Mouse (Mus musculus): ENCODE results near the gene Ffar1. TPM values are rescaled to one million over a fixed set of nuclear protein-coding genes. Genes with fewer than 3 reads are reported as not detected.

Ffar1 gene
- polyA plus RNA-seq, 1 experiment from 2014 or later = not detected

GRCm38 (mm10) chr7:30859635-30860402, 1.5 kb downstream of the Ffar1 start:
- Histone ChIP-seq H3K27me3 (ENCODE audit: control insufficient read depth, insufficient read depth, low read depth, low read length) (no peaks in the 10 kb centered on the region), H3K4me1 (ENCODE audit: control insufficient read depth, insufficient read depth, low read length) (no peaks in the 10 kb centered on the region), H3K9ac (ENCODE audit: low read depth, low read length) (0 out of 2 replicates have a peak overlapping the region, but pooled peaks have one; percentile 43), H3K36me3 (ENCODE audit: control insufficient read depth, insufficient read depth, low read length) (no peaks in the 10 kb centered on the region), H3K4me2 (ENCODE audit: low read length) (peak overlapping the region; percentile 56), H3K9me3 (replicated peaks; ENCODE audit: control insufficient read depth, low read length, poor library complexity, severe bottlenecking) (no peaks in the 10 kb centered on the region), H3K27ac (ENCODE audit: low read length) (no peak overlapping the region), H3K4me3 (ENCODE audit: low read depth, low read length) (peak overlapping the region; percentile 33)
- 8% methylated on average over 14 of the region's 16 CpGs for WGBS
- ATAC-seq = peak; percentile 75

DNA sequence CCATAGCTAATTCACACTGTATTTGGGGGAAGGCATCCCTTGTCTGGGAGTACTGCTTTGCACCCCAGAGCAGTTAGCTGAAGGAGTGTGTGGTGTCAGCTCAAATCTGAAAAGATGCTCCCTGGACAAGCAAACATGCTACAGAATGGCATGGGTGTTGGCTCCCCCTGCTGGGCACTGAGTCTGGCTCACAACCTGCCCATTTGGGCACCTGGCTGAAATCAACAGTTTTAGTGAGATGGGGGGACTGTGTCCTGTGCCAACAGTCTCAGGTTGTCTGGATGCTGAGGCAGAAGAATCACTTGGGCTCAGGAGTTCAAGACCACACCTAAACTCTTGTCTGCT, 2.1 kb downstream of the Ffar1 start:
- Histone ChIP-seq H3K9ac (ENCODE audit: low read depth, low read length) (no peak overlapping the region), H3K27ac (ENCODE audit: low read length) (0 out of 2 replicates have a peak overlapping the region, but pooled peaks have one; percentile 4), H3K27me3 (ENCODE audit: control insufficient read depth, insufficient read depth, low read depth, low read length) (no peaks in the 10 kb centered on the region), H3K4me1 (ENCODE audit: control insufficient read depth, insufficient read depth, low read length) (no peaks in the 10 kb centered on the region), H3K4me2 (ENCODE audit: low read length) (no peak overlapping the region; the same call in 1 of the 2 replicates), H3K4me3 (ENCODE audit: low read depth, low read length) (no peak overlapping the region), H3K9me3 (replicated peaks; ENCODE audit: control insufficient read depth, low read length, poor library complexity, severe bottlenecking) (no peaks in the 10 kb centered on the region), H3K36me3 (ENCODE audit: control insufficient read depth, insufficient read depth, low read length) (no peaks in the 10 kb centered on the region)
- ATAC-seq = peak; percentile 75

- 65% methylated on average over 1 of the region's 1 CpGs for WGBS
These were observed 3.6 kb downstream of the Ffar1 start for GRCm38 (mm10) chr7:30857746-30858145.

DNA sequence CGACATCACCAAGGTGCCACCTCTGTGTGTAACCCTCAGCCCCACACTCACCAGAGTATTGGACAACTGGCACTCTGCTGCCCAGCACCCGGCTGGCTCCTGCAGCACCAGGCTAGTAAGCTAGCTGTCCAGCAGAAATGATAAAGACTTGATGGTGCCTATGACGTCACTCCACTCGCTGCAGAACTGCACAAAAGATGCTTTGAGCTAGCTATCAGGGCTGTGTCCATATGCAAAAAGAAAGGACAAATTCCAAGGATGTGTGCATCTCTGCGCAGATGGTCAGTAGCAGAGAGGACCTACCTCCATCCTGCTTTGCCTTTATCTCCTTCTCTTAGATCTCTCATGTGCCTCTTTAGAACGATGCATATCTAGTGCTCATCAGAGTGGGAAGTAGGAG, 5.3 kb downstream of the Ffar1 start, which contains the start of gene Ffar3:
Gene Ffar3, minus strand, starts transcription at position 101 of the 400 bp plus-strand sequence.
- Histone ChIP-seq H3K27ac (ENCODE audit: low read length) (no peak within 1 kb of the TSS), H3K27me3 (ENCODE audit: control insufficient read depth, insufficient read depth, low read depth, low read length) (no peaks in the 10 kb centered on the region), H3K4me2 (ENCODE audit: low read length) (no peak within 1 kb of the TSS), H3K9ac (ENCODE audit: low read depth, low read length) (no peak within 1 kb of the TSS), H3K4me1 (ENCODE audit: control insufficient read depth, insufficient read depth, low read length) (no peaks in the 10 kb centered on the region), H3K36me3 (ENCODE audit: control insufficient read depth, insufficient read depth, low read length) (no peaks in the 10 kb centered on the region), H3K4me3 (ENCODE audit: low read depth, low read length) (no peak within 1 kb of the TSS), H3K9me3 (replicated peaks; ENCODE audit: control insufficient read depth, low read length, poor library complexity, severe bottlenecking) (no peaks in the 10 kb centered on the region)
- ATAC-seq = no peak
- WGBS = 90% methylated on average over 6 of the region's 6 CpGs

More at GRCm38 (mm10) chr7:30857746-30858145, 3.6 kb downstream of the Ffar1 start:
- Histone ChIP-seq H3K27me3 (ENCODE audit: control insufficient read depth, insufficient read depth, low read depth, low read length) (no peaks in the 10 kb centered on the region), H3K36me3 (ENCODE audit: control insufficient read depth, insufficient read depth, low read length) (no peaks in the 10 kb centered on the region), H3K9me3 (replicated peaks; ENCODE audit: control insufficient read depth, low read length, poor library complexity, severe bottlenecking) (no peaks in the 10 kb centered on the region), H3K4me1 (ENCODE audit: control insufficient read depth, insufficient read depth, low read length) (no peaks in the 10 kb centered on the region), H3K9ac (ENCODE audit: low read depth, low read length) (no peak overlapping the region), H3K4me2 (ENCODE audit: low read length) (no peak overlapping the region), H3K4me3 (ENCODE audit: low read depth, low read length) (no peak overlapping the region), H3K27ac (ENCODE audit: low read length) (no peak overlapping the region)
- no peak for ATAC-seq

DNA sequence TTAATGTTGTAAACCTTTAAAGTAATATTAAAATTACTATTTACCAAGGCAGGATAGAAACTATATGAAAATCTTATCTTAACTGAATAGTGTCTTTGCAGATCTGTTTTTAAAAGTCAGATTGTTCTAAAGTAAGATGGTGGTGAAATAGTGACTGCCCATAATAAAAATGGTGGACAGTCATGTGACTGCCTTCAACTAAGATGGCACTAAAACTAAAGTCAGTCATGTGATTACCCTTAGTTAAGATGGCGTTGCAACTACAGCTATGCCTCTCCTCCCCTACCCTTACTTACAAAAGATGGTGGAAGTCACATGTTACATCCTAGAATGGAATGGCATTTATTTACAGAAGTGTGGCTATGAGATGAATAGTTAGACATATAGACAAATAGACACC, 9.9 kb downstream of the Ffar1 start:
- Histone ChIP-seq H3K4me1 (ENCODE audit: control insufficient read depth, insufficient read depth, low read length) (no peaks in the 10 kb centered on the region), H3K36me3 (ENCODE audit: control insufficient read depth, insufficient read depth, low read length) (no peaks in the 10 kb centered on the region), H3K9ac (ENCODE audit: low read depth, low read length) (no peak overlapping the region), H3K9me3 (replicated peaks; ENCODE audit: control insufficient read depth, low read length, poor library complexity, severe bottlenecking) (no peaks in the 10 kb centered on the region), H3K27ac (ENCODE audit: low read length) (no peak overlapping the region), H3K4me2 (ENCODE audit: low read length) (no peak overlapping the region), H3K27me3 (ENCODE audit: control insufficient read depth, insufficient read depth, low read depth, low read length) (no peaks in the 10 kb centered on the region), H3K4me3 (ENCODE audit: low read depth, low read length) (no peak overlapping the region)
- no peak for ATAC-seq
- 89% methylated on average over 1 of the region's 1 CpGs for WGBS

DNA sequence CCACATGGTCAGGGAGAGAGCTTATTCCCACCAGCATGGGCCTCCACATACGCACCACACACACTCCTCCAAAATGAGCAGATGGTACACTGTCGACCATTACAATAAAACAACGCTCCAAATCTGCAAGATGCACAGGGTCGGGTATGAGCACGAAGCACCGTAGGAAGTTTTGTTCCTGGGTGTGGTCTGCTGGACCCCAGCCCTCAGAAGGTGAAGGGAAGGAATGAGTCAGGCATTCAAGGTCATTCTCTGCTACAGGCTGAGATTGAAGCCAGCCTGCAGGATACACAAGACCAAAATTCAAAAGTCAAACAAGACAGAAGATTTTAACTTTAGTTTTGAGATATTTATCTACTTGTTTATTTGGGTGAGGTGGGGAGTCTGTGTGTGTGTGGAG, 13.4 kb downstream of the Ffar1 start:
- Histone ChIP-seq H3K4me3 (ENCODE audit: low read depth, low read length) (no peak overlapping the region), H3K4me2 (ENCODE audit: low read length) (no peak overlapping the region), H3K36me3 (ENCODE audit: control insufficient read depth, insufficient read depth, low read length) (no peaks in the 10 kb centered on the region), H3K4me1 (ENCODE audit: control insufficient read depth, insufficient read depth, low read length) (peaks cover 7% of the 10 kb centered on the region; the same call in 1 of the 2 replicates), H3K9me3 (replicated peaks; ENCODE audit: control insufficient read depth, low read length, poor library complexity, severe bottlenecking) (no peaks in the 10 kb centered on the region), H3K27ac (ENCODE audit: low read length) (no peak overlapping the region), H3K27me3 (ENCODE audit: control insufficient read depth, insufficient read depth, low read depth, low read length) (no peaks in the 10 kb centered on the region), H3K9ac (ENCODE audit: low read depth, low read length) (no peak overlapping the region)
- 78% methylated on average over 6 of the region's 6 CpGs for WGBS
- no peak for ATAC-seq

GRCm38 (mm10) chr7:30847386-30847785, 14.0 kb downstream of the Ffar1 start:
- peaks cover 7% of the 10 kb centered on the region; the same call in 1 of the 2 replicates for H3K4me1 ChIP-seq (ENCODE audit: control insufficient read depth, insufficient read depth, low read length)
- no peaks in the 10 kb centered on the region for H3K9me3 ChIP-seq (replicated peaks; ENCODE audit: control insufficient read depth, low read length, poor library complexity, severe bottlenecking)
- WGBS = 81% methylated on average over 5 of the region's 5 CpGs
- no peak overlapping the region for H3K4me3 ChIP-seq (ENCODE audit: low read depth, low read length)
- no peak overlapping the region for H3K27ac ChIP-seq (ENCODE audit: low read length)
- H3K27me3 ChIP-seq (ENCODE audit: control insufficient read depth, insufficient read depth, low read depth, low read length) = no peaks in the 10 kb centered on the region
- H3K9ac ChIP-seq (ENCODE audit: low read depth, low read length) = no peak overlapping the region
- H3K4me2 ChIP-seq (ENCODE audit: low read length) = no peak overlapping the region
- no peak for ATAC-seq
- no peaks in the 10 kb centered on the region for H3K36me3 ChIP-seq (ENCODE audit: control insufficient read depth, insufficient read depth, low read length)

DNA sequence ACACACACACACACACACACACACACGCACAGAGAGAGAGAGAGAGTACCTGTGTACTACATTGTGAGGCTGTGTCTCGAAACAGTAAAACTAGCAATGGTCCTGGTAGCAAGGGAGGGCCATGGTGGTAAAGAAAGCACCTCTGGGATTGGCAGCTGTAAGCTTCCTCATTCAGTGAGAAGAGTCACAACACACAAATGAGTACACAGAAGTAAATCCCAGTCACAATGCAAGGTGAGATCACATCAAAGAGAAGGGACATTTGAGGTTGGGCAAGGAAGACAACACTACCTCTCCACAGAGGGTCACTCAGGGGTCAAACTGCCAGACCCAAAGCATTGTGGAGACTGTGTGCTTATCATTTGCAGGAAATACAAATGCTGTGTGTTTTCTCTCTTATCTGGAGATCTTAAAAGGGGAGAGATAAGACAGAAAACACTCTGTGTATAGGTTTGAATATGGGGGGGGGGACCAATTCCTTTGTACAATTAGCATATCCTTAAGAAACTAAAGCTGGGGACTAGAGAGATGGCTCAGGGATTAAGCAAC, 14.8 kb downstream of the Ffar1 start:
- Histone ChIP-seq H3K9me3 (replicated peaks; ENCODE audit: control insufficient read depth, low read length, poor library complexity, severe bottlenecking) (no peaks in the 10 kb centered on the region), H3K4me1 (ENCODE audit: control insufficient read depth, insufficient read depth, low read length) (peaks cover 7% of the 10 kb centered on the region; the same call in 1 of the 2 replicates), H3K27me3 (ENCODE audit: control insufficient read depth, insufficient read depth, low read depth, low read length) (no peaks in the 10 kb centered on the region), H3K36me3 (ENCODE audit: control insufficient read depth, insufficient read depth, low read length) (no peaks in the 10 kb centered on the region), H3K4me3 (ENCODE audit: low read depth, low read length) (no peak overlapping the region), H3K27ac (ENCODE audit: low read length) (no peak overlapping the region), H3K4me2 (ENCODE audit: low read length) (no peak overlapping the region), H3K9ac (ENCODE audit: low read depth, low read length) (no peak overlapping the region)
- 73% methylated on average over 2 of the region's 2 CpGs for WGBS
- ATAC-seq = no peak

DNA sequence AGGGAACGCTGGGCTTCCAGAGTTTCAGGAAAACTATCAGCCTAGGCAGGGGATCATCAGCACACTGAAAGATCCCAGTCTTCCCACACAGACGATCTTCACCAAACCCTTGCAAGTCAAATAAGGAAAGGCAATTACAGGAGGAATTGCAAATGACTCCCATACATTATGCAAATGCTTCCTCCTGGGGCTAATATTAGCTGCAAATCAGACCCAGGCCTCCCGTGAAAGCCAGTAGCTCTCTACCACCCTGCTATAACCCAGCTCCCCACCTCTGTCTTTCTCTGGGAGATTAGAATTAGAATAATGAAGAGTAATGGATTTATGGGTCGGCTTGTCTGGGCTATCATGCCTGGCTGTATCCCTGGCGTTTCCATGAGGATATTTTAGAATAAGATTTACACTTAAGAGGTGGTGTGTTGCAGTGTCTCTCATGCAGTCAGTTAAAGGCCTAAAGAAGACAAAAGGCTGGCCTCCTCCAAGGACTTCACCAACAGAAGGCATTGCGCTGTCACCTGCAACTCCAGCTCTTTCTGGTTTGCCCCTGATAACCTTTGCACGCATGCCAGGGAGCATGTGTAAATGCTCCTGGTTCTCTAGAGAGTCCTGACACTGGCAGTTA, 16.6 kb downstream of the Ffar1 start:
- no peak overlapping the region for H3K4me3 ChIP-seq (ENCODE audit: low read depth, low read length)
- no peaks in the 10 kb centered on the region for H3K36me3 ChIP-seq (ENCODE audit: control insufficient read depth, insufficient read depth, low read length)
- ATAC-seq = no peak
- no peaks in the 10 kb centered on the region for H3K27me3 ChIP-seq (ENCODE audit: control insufficient read depth, insufficient read depth, low read depth, low read length)
- H3K9me3 ChIP-seq (replicated peaks; ENCODE audit: control insufficient read depth, low read length, poor library complexity, severe bottlenecking) = no peaks in the 10 kb centered on the region
- no peak overlapping the region for H3K9ac ChIP-seq (ENCODE audit: low read depth, low read length)
- H3K4me2 ChIP-seq (ENCODE audit: low read length) = no peak overlapping the region
- H3K27ac ChIP-seq (ENCODE audit: low read length) = peak overlapping the region; percentile 64
- H3K4me1 ChIP-seq (ENCODE audit: control insufficient read depth, insufficient read depth, low read length) = peaks cover 7% of the 10 kb centered on the region; the same call in 1 of the 2 replicates
- 27% methylated on average over 7 of the region's 7 CpGs for whole genome bisulfite sequencing

All from midbrain, embryonic 16.5 days (tissue).